Mouse (Mus musculus) stomach, embryonic 16.5 days (tissue): ENCODE data around the gene Fbxo45. TPM values are rescaled to one million over a fixed set of nuclear protein-coding genes. Genes with fewer than 3 reads are reported as not detected.
"Not testable (repeated sequence)": the region's sequence is repeated elsewhere in the genome, so short reads cannot be mapped to it uniquely, and the experiment has no call there.

Source experiments
- ATAC-seq: fragments of 200-750 bp; cut with Nextera tagmentation; 2 replicates; pipeline ENCODE4 v1.8.0; 2017; ENCODE audit warnings: moderate number of reproducible peaks, moderate TSS enrichment; ENCODE audit not compliant: insufficient read depth, low FRiP score
- H3K27ac ChIP-seq: fragments of 300-500 bp; sonication (generic); 2 replicates; pipeline ENCODE4 v1.5.1; 2014; ENCODE audit warnings: low read length
- H3K27me3 ChIP-seq: fragments of 300-500 bp; sonication (generic); 2 replicates; pipeline ENCODE4 v1.6.1; 2014; ENCODE audit warnings: low read length, control low read depth, mixed read lengths; ENCODE audit not compliant: control insufficient read depth, insufficient read depth
- H3K36me3 ChIP-seq: fragments of 300-500 bp; sonication (generic); 2 replicates; pipeline ENCODE4 v1.6.1; 2014; ENCODE audit warnings: low read length; ENCODE audit not compliant: control insufficient read depth, insufficient read depth
- H3K4me1 ChIP-seq: fragments of 300-500 bp; sonication (generic); 2 replicates; pipeline ENCODE4 v1.6.1; 2014; ENCODE audit warnings: low read length, control low read depth, mixed read lengths; ENCODE audit not compliant: control insufficient read depth, insufficient read depth
- H3K4me2 ChIP-seq: fragments of 300-500 bp; sonication (generic); 2 replicates; pipeline ENCODE4 v1.6.1; 2014; ENCODE audit warnings: low read depth, low read length, mixed read lengths
- H3K4me3 ChIP-seq: fragments of 300-500 bp; sonication (generic); replicated peaks from 2 replicates; pipeline ENCODE4 v1.5.1; 2014; ENCODE audit warnings: mild to moderate bottlenecking, low read length
- H3K9ac ChIP-seq: fragments of 300-500 bp; sonication (generic); 2 replicates; pipeline ENCODE4 v1.6.1; 2014; ENCODE audit warnings: low read length
- H3K9me3 ChIP-seq: fragments of 300-500 bp; sonication (generic); replicated peaks from 2 replicates; pipeline ENCODE4 v1.6.1; 2016; ENCODE audit warnings: low read length, control low read depth; ENCODE audit not compliant: control insufficient read depth
- WGBS: fragments of 180-500 bp; shearing (Covaris S2); extraction: QIAGEN DNeasy Blood & Tissue Kit; methylation state at CpG from one replicate; pipeline ENCODE4 v1.1.7; 2014; 5-methylcytosine and 5-hydroxymethylcytosine counted together
- polyA plus RNA-seq: library from polyadenylated mRNA; unstranded; fragments of >200 nt; fragmentation: Nextera tagmentation; extraction: Ambion mirVana; gene quantifications from 2 replicates; pipeline ENCODE4 v1.2.1, GENCODE M21; 2015

Gene Fbxo45
- polyA plus RNA-seq, 1 experiment from 2014 or later = 4.3 TPM

DNA sequence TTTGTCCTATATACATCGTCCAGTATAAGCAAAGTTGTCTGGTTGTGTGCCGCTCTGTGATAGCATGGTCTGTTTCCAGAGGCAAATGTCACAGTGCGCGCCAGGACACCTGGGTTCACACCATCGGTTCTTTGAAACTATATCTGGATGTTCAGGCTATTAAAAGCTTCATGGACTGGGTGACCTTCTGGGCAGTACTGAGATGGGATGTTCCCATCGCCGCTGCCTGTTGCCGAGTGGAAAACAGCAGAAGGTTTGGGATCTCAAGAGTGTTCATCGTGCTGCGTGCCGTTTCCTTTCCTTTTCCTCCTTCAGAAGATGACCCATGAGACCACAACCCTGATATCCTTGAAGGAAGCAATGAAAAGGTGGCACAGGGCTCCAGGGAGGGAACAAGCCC, 24.3 kb upstream of the Fbxo45 start, which contains the start of gene Smco1:
Smco1 (plus strand) TSS at position 178 of the 400 bp plus-strand sequence.
- Histone ChIP-seq H3K4me3 (no peak within 1 kb of the TSS), H3K27me3 (no peaks in the 10 kb centered on the region), H3K9me3 (no peaks in the 10 kb centered on the region), H3K4me1 (no peaks in the 10 kb centered on the region), H3K27ac (no peak within 1 kb of the TSS), H3K36me3 (no peaks in the 10 kb centered on the region), H3K4me2 (no peak within 1 kb of the TSS), H3K9ac (no peak within 1 kb of the TSS)
- WGBS = 82% methylated on average over 11 of the region's 11 CpGs
- ATAC-seq = no peak

DNA sequence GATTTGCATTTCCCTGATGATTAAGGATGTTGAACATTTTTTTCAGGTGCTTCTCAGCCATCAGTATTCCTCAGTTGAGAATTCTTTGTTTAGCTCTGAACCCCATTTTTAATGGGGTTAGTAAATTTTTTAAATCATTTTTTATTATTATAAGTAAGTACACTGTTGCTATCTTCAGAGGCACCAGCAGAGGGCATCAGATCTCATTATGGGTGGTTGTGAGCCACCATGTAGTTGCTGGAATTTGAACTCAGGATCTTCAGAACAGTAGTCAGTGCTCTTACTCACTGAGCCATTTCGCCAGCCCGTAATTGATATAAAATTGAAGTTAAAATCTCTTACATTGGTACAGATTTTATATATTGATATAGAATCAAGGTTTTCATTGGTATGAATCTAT, 17.3 kb upstream of the Fbxo45 start:
- not testable (repeated sequence) for H3K4me1 ChIP-seq, H3K9ac ChIP-seq, ATAC-seq, H3K4me3 ChIP-seq, H3K4me2 ChIP-seq, H3K27ac ChIP-seq, H3K9me3 ChIP-seq, H3K36me3 ChIP-seq, H3K27me3 ChIP-seq
- WGBS = 84% methylated on average over 2 of the region's 2 CpGs

DNA sequence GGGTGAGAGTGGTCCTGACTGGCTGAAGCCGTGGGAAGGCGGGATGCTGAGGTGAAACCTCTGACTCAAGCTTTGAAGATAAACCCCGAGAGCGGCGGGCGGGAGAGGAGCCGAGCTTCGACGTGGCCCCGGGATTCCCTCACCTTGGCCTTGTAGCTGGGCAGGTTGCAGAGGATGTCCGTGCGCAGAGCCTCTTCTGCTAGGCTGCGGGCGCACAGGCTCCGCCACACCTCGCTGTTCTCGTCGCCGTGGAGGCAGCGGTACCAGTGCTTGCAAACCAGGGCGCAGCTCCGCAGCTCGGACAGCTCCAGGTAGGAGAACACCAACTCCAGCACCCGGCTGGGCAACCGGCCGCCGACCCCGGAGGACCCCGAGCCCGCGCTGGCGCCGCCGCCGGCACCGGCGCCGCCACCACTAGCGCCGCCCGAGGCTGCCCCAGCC, 587 bp downstream of the Fbxo45 start:
- Histone ChIP-seq H3K9me3 (no peaks in the 10 kb centered on the region), H3K4me2 (peak overlapping the region; percentile 66), H3K4me3 (peak overlapping the region; percentile 77), H3K27ac (peak overlapping the region; percentile 93), H3K4me1 (peaks cover 17% of the 10 kb centered on the region), H3K27me3 (no peaks in the 10 kb centered on the region), H3K36me3 (no peaks in the 10 kb centered on the region), H3K9ac (peak overlapping the region; percentile 94)
- 0% methylated on average over 41 of the region's 41 CpGs for WGBS
- peak; percentile 27 for ATAC-seq

DNA sequence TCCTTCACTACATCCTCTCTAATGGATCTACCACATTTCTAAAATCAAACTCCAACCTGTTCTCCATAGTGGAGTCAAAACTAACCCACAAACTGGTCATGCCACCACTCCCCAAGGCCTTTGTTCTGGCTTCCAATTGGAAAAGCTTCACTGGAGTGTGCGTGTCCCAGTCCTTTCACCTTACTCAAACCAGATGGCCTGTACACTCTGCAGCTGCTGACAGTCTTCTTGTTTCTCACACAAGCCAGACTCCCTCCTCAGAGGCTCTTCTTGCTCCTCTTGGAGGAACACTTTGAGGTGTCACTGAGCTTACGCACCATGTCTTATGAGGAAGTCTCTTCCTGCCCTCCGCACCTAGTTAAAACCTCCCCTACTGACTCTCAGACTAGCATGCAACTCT, 3.1 kb downstream of the Fbxo45 start:
- Histone ChIP-seq H3K4me2 (no peak overlapping the region), H3K9me3 (no peaks in the 10 kb centered on the region), H3K4me1 (peaks cover 17% of the 10 kb centered on the region), H3K27me3 (no peaks in the 10 kb centered on the region), H3K9ac (no peak overlapping the region), H3K4me3 (no peak overlapping the region), H3K36me3 (no peaks in the 10 kb centered on the region), H3K27ac (no peak overlapping the region)
- no peak for ATAC-seq
- WGBS = 82% methylated on average over 3 of the region's 3 CpGs

DNA sequence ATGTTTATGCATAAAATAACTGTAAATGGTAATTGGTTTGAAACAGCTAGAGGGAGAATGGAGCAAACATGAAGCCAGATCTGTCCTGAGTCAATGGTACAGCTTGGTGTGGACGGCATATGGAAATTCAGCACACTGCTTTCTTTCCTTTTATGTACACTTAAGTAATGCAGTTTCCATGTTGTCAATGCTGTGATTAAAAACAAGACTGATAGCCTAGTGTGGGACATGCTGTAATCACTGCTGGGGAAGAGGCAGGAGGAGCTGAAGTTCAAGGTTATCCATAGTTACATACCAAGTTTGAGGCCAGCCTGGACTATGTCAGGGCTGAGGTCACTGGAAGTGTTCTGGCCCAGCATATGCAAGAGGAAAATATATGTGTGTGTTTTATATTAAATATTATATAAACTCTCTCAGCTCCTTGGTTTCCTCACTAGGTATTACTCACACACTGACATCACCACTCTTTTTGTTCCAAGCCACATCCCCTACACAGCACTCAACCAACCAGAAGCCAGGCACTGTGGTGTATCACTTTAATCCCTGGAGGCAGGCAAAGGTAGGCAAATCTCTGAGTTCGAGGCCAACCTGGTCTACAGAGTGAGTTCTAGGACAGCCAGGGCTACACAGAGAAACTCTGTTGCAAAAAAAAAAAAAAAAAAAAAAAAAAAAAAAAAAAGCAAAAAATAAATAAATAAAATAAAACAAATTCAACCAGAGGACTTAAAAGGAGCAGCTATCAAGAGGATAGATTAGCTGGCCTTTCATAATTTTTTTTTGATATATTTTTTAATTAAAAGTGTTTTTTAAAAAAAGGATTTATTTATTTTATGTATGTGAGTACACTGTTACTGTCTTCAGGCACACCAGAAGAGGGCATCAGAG, 7.3 kb downstream of the Fbxo45 start:
- Histone ChIP-seq H3K4me1 (no peaks in the 10 kb centered on the region), H3K36me3 (0 out of 2 replicates have a peak, but pooled peaks cover 3% of the 10 kb centered on the region), H3K4me3 (no peak overlapping the region), H3K27me3 (no peaks in the 10 kb centered on the region), H3K27ac (no peak overlapping the region), H3K9me3 (no peaks in the 10 kb centered on the region), H3K9ac (no peak overlapping the region), H3K4me2 (no peak overlapping the region)
- WGBS = 88% methylated on average over 2 of the region's 2 CpGs
- ATAC-seq = no peak

DNA sequence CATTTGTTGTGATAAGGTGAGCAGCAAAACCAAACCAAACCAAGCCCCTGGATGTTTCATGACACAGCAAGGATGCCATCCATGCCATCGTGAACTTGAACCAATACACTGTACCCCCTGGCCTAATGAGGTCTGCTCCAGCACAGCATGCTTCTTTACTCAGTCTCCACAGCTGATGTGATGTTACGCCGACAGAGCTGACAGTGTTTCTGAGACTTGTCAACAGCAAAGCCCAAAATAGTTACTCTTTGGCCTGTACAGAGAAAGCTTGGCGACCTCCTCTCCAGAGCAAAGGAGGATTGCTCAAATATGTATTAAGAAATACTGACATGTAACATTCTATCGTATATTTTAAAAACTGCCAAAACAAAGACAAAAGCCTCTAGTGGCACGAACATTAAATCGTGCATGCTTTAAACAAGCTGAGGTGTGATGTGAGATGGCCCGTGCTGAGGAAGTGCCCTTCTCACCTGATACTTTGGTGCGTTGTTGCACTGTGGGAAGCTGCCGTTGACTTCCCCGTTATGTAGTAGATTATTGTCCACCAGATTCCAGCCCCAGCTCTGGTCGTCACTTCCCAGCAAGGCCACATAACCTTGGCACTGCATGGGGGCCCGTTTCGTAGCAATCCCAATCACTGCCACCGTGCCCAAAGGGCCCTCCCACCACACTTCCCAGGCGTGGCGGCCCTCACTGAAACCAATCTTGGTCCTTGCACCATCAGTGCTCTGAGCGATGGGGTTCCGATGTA, 8.9 kb downstream of the Fbxo45 start:
- H3K4me2 ChIP-seq = no peak overlapping the region
- WGBS = 91% methylated on average over 19 of the region's 19 CpGs
- no peaks in the 10 kb centered on the region for H3K9me3 ChIP-seq
- no peaks in the 10 kb centered on the region for H3K27me3 ChIP-seq
- H3K4me1 ChIP-seq = no peaks in the 10 kb centered on the region
- H3K36me3 ChIP-seq = 0 out of 2 replicates have a peak, but pooled peaks cover 3% of the 10 kb centered on the region
- no peak overlapping the region for H3K4me3 ChIP-seq
- no peak for ATAC-seq
- no peak overlapping the region for H3K9ac ChIP-seq
- no peak overlapping the region for H3K27ac ChIP-seq

DNA sequence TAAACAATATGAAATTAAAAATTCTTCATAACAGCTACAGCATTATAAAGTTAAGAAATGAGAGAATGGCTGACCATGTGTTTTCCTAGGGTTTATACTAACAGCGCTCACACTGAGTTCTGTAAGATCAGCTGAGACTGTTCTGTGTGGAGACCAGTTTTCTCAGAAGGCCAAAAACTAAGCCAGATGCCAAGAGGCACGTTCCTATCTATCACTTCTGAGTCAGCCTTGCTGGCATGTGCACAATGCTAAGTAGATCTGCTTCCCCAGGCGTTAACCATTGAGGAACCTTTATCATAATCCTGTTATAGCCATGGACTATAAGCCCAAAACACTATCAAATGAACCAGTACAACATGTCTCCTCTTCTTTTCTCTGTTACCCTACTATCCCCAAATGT, 14.9 kb downstream of the Fbxo45 start:
- H3K4me1 ChIP-seq, H3K9me3 ChIP-seq, H3K4me2 ChIP-seq, H3K9ac ChIP-seq, H3K4me3 ChIP-seq, H3K36me3 ChIP-seq, H3K27ac ChIP-seq, ATAC-seq, H3K27me3 ChIP-seq: not testable (repeated sequence)
- WGBS = 81% methylated on average over 3 of the region's 3 CpGs

DNA sequence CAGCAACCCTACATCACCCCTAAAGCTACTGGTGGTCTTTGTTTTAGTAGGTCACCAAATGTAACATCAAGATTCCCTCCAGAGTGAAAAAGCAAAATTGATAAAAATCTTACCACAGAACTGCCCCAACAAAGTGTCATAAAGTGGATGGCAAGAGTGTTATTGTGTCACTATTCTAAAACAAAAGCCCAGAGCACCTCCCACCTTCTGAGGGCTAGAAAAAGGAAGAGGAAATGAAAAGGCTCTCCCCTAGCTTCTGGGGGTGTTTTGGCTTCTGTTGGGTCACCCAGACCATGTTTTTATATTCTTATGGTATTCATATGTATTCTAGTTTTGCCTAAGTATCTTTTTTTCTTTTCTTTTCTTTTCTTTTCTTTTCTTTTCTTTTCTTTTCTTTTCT, 24.6 kb downstream of the Fbxo45 start:
- H3K4me1 ChIP-seq = no peaks in the 10 kb centered on the region
- H3K4me3 ChIP-seq = no peak overlapping the region
- ATAC-seq = no peak
- H3K27me3 ChIP-seq = no peaks in the 10 kb centered on the region
- no peak overlapping the region for H3K4me2 ChIP-seq
- no peaks in the 10 kb centered on the region for H3K36me3 ChIP-seq
- H3K9ac ChIP-seq = no peak overlapping the region
- H3K27ac ChIP-seq = no peak overlapping the region
- H3K9me3 ChIP-seq = no peaks in the 10 kb centered on the region

DNA sequence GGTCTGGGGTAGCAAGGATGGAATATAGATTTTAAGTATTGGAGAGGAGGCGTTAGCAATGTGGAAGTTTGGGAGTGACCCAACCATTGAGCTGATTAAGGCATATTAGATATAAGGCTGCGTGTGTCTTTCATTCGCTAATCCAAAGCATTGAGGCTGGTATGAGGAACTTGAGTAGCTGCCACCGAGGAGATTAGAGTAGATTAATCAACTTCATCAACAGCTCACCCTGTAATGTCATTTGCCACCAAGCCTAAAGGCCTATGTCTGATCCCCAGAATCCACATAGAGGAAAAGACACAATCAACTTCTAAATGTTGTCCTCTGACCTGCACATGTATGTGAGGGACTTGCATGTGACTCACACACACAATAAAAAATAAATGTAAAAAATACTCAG, 25.2 kb downstream of the Fbxo45 start:
- H3K27me3 ChIP-seq = no peaks in the 10 kb centered on the region
- 81% methylated on average over 4 of the region's 4 CpGs for WGBS
- H3K9ac ChIP-seq = no peak overlapping the region
- no peak overlapping the region for H3K27ac ChIP-seq
- ATAC-seq = no peak
- no peak overlapping the region for H3K4me2 ChIP-seq
- H3K4me3 ChIP-seq = no peak overlapping the region
- H3K4me1 ChIP-seq = no peaks in the 10 kb centered on the region
- H3K36me3 ChIP-seq = no peaks in the 10 kb centered on the region
- no peaks in the 10 kb centered on the region for H3K9me3 ChIP-seq
